Mouse (Mus musculus) cerebellum, postnatal 36 days (tissue): ENCODE data around the gene Ephb2.

Experiments
- DNase-seq, 2 experiments: peaks; one replicate each; pipeline ENCODE4 v3.0.0; 2021 to 2022; ENCODE audit warnings: mixed read lengths in 2 of 2

The Ephb2 gene

DNA sequence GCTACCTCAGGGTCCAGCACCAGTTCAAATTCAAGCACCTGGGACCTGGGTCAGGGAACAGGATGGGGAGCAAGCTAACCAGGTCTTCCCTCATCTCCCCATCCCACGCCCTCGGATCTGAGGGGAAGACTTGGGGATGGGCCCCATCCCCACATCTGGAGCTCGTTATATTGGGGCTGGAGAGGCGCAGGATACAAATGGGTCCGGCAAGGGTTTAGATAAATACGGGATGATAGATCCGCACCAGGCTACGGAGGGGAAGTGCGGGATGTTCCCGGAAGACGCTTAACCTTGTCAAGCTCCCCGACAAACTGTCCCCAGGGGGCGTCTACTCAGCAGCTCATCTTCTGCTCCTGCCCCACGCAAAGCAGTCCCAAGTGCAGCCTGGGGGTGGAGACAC is 35.4 kb downstream of the Ephb2 start:
- DNase-seq, result no peak

DNA sequence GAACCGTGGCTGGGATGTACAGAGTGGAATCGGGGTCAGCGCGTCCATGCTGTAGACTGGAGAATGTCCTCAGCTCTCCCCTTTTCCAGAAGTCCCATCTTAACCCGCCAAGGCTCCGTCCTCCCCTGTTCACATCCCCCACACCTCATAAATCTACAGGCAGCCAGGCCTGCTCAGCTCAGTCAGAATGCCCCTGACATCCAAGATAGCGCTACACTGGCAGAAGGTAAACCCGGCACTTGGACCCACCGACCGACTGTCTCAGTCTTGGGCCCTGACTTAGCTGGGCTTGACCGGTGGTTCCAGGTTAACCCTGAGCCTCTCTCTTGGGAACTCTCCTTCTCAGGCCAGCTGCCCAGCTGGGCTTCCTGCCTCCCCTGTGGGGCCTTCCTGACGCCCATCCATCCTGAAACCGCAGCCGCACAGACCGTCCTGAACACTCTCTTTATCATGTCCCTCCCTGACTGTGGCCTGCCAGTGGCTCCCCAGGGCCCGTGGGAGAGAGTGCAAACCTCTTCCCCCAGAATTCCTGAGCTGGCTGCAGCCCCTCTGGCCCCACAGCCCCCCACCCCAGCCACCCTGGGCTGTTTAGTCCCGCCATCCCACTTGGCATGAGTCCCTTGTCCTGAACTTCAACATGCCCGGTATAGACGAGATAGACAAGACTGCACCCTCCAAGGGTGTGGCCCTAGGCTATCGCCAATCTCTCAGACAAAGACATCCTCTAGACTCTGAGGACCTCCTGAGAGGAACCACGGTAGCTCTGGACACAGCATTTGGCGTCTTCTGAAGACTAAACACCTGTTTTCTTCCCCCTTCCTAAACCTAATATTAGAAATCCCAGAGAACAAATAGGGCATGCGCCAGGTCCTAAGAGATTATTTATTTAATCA is 37.9 kb downstream of the Ephb2 start:
- no peak for DNase-seq

DNA sequence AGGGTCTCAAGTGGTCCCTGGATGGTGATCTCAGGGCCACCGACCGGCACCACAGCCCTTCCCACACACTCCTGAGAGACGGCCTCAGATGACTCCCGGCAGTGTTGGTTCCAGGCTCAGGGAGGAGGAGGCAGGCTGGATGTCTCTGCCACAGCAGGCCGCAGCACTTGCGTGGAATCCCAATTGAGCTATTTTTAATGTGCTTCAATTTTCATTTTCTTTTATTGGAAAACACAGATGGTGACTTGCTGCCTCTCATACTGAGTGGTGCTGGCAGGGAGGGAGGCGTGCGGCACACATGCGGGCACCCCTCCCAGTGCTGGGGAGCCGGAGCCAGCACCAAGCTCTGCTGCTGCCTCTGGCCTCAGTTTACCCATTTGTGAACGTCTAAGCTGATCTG is 42.5 kb downstream of the Ephb2 start:
- peak; percentile 52 to 53 for DNase-seq

DNA sequence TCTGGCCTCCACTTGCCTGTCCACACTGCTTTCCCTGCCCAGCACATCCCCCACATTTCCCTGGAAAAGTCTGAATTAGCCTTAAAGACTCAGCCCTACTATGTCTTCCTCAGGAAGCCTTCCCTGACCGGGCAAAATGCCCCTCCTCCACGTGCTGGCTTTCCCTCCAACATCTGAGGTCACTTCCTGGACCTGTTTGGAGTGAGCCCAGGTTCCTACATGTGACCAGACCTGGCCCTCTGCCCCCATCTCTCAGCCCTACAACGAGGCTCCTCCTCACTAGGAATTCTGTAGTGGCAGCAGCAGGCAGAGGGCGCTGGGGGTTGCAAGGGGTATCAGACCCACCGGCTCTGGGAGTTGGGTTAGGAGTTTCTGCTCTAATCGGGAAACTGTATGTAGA is 46.0 kb downstream of the Ephb2 start:
- peak; percentile 59 to 72 for DNase-seq

DNA sequence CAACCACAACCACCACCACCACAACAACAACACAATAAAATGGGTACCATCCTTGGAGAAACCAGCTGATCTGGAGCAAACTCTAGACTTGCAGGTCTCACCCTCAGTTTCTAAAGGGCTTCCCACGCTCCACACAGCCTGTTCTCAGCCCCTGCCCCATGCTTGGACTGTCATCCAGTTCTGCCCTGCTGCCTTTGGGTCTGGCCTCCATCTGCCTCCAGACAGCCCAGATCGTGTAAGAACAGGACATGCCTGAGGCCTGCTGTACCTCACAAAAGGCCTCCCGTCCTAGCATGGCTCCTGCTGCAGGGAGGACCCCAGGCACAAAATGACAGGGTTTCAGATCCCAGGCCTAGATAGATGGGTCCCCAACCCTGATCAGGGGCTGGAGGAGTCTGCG is 48.4 kb downstream of the Ephb2 start:
- DNase-seq, result no peak

DNA sequence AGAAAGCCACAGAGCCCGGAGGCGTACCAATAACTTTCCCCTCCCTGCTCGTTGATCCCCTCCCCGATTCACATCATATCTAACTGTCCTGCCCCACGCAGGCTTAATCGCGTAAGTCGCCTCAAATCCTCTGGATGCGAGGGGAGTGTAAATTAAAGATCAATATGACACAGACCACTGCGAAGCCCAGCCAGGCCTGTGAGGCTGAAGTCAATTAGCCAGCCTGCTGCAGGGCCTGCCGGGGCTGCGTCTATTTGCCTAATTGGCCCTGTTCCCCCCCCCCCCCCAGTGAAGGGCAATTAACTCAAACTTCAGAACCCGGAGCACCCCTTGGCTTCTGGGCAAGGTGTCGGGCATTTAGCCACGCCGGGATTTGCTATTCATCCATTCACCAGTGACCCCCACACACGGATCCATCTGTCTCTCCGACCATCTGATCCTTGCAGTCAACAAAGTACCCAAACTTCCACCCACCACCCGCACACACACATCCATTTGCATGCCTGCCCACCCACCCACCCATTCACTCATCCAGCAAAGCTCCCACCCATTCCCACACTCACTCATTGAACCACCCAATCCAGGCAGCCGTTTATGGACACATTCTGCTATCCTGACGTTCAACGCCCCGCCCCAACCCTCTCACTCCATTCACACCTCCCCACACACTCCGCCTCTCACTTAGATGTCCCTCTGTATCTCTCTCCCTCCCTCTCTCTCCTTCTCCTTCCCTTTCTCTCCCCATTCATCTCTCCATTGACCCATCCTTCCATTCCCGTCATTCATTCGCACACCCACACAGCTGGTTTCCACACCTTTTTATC is 49.1 kb downstream of the Ephb2 start:
- DNase-seq, result no peak

DNA sequence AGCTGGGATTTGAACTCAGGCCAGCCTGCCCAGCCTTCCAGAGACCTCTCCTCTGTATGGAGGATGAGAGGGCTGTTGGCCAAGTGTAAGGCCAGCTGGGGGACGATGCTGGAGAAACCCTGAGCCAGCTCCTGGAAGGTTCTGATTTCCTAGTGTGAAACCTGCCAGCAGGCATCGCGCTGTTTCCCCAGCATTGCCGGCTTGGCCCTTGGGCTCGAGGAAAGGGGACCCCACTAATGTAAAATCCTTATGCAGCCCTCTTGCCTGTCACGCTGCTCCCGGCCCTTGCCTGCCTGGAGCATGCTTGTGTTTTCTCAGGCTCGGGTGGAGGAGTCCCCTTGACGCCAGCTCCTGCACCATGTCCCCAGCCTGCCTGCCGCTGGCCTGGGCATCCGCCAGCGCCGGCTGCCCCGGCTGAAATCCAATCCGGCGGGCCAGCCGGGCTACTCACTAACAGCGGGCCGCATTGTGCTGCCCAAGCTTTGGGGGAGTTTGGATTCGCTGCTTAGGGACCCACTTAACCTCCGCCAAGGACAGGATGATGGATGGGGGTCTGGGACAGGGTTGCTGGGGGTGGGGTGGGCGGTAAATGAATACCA is 52.1 kb downstream of the Ephb2 start:
- DNase-seq, result no peak

DNA sequence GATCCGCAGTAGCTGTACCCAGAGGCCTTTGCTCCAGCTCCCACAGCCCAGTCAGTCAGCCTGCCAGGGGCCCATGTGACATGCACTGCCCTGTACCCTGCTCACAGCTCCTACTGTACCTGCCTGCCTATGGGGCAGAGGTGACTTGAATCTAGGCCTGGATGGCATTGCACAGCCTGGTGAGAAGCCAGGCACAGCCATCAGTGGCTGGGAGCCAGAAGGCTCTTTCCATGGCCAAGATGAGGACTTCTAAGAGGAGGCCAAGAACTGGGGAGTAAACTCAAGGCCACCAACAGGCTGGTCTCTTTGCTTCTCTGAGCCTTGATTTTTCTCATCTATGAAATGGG is 53.2 kb downstream of the Ephb2 start:
- DNase-seq, result peak; percentile 48 to 57

DNA sequence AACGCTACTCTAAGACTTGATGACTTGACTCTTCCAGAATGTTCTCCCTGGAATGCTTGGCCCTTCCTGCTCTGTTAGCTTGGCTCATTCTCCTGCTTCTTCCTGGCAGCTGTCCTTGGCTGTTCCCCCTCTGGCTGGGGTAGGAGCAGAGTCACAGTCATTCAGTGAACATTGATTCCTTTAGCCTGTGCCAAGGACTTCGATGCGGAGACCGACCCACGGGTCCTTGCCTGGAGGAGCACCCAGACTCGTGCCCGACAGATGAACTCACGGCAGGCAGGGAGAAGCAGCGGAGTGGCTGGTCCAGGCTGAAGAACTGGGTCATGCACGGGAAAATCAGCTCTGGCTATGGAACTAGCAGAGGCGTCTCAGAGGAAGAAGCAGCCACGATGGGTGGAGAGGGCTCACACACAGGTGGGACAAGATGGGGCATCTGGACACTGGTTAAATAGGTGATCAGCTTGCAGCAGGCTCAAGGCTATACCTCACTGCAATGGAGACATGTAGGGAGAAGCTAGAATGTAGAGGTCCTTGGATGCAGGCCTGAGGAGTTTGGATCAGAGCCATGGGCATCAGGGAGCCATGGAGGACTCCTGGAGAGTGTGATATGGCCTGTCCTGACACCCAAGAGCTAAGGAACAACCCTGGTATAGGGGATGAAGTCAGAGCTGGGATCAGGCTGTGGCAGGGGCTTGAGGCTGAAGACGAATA is 53.8 kb downstream of the Ephb2 start:
- peak; percentile 42 to 51 for DNase-seq

DNA sequence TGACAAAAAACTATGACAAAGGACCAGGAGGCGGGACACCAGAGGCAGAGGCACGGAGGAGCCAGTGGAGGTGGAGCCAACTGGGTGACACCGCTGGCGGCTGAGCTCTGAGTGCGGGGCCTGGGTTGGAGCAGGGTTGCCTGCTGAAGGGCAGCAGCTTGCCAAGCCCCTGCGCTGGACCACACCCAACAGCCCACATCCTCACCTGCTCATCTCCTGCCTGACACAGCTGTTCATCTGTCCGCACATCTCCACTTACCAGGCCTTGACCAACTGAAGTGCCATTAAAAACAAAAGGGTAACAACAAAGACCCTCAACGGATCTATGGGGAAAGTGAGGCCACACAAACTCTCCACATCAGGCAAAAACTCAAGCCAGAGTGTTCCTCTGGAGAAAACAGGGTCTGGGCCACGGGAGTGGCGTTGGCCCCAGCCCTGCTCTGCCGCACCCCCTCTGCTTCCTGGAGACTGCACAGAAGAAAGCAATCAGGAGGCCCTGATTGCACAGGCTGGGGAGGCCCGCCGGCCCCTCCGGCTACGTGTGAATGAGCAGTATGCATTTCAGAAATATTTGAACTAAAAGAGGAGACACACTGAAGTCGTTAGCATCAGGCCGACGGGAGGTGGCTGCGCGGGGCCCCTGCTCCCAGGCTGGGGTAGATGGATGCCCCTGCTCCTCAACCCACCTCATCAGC is 55.4 kb downstream of the Ephb2 start:
- no peak for DNase-seq

DNA sequence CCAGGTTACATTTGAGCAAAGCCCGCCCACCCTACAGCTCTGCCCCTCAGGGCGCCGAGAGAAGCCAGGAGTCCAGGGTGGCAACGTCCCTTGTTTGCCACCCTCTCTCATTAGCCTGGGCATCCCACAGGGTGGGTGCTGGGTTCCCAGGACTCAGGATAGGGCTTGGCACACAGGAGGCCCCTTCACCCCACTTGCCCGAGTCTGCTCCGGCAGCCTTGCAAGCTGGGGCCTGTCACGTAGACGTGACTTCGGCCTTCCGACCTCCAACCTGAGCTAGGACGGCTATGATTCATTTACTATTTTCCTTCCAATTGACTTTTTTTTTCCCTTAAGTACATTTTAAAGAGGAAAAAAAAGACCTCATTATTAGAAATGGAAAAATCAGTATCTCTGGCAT is 56.6 kb downstream of the Ephb2 start:
- DNase-seq, result no peak

DNA sequence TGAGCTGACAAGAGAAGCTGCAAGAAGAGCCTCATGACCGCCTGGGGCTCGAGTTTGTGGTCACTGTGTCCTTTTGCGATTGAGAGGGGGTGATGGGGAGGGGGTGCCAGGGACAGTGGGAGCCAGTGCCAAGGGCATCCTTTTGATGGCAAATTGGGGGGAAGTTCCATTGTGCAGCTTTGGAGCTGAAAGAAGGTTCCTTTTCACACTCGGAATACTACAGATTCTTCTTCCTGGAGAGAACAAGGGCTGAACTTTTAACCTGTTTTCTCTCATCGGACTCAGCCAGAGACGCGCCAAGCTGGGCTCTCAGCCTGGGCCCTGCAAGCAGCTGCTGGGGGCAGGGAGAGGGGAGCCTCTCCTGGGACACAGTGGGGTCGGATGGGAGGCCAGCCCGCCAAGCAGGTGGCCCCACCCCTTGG is 59.3 kb downstream of the Ephb2 start:
- DNase-seq, result no peak

DNA sequence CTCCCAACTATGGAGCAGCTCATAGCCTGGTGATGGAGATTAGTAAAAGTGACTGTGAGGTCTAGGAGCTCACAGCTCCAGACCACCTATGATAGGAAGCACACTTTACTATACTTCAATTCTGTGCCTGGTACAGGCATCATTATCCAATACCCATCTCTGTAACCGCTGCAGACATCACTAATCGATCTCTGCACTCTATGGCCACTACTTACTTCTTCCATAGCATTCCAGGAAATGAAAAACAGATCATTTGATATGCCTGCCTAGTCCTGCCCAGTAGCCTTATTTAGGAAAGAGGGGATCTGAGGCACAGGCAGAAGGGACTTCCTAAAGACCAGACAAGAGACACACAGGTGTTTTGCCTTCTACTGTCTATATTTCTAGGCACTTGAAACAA is 59.9 kb downstream of the Ephb2 start:
- DNase-seq, result no peak

DNA sequence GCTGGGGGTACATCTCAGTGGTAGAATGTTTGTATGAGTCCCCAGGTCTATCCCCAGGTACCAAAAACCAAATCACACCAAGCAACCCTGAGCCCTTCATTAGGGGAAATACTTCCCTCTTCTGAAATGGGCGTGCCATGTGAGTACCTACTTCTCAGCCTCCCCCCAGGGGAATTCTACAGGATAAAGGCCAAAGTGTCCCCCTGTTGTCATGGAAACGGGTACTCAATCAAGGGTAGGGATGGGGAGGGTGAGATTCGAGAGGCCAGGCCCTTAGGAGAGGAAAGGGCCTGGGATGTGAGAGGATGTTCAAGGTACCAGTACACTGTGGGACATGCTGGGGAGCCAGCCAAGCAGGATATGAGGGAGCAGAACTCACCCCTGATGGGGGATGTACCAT is 61.6 kb downstream of the Ephb2 start:
- no peak for DNase-seq

DNA sequence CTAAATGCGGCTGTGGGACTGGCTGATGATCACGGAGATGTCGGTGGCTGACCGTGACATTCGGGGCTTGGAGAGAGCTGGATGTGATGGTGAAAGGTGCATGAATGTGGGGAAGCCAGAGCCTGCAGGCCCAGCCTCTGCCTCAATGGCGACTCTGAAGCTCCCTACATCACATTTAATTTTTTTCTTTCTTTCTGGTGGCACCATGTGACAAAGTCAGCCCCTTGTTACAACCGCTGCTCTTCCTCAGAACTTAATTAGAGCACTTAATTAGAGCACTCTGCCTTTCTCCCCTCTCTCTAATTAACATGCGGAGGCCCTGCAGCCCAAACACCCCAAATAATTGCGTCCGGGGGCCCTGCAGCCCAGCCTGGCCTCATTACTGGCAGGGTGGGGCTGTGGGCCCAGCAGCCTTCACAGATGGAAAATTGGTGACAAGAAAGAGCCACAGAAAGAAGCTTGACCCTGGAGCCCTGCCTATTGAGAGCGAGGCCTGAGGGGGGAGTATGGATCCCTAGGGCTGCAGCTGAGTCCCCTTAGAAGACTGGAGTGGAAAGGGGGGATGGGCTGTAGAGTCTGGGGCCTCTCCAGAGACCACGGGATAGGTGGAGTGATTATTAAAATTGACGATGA is 62.7 kb downstream of the Ephb2 start:
- no peak for DNase-seq

DNA sequence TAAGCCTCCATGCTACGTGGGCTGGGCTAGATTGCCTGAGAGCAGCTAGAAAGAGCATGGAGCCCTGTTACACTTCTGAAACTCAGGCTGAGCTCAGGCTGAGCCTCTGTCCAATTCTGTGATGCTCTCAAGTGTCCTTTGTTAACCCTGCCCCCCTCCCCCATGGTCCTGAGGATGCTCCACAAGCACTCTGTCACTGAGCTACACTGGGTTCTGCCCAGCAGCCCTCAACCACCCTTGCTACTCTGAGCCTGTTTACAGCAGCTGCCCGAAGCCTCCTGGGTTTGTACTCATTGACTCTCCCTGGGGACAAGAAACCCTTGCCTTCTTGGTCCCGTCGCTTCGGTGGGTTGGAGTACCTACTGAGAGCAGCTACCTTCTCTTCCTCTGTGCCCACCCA is 63.5 kb downstream of the Ephb2 start:
- no peak for DNase-seq

DNA sequence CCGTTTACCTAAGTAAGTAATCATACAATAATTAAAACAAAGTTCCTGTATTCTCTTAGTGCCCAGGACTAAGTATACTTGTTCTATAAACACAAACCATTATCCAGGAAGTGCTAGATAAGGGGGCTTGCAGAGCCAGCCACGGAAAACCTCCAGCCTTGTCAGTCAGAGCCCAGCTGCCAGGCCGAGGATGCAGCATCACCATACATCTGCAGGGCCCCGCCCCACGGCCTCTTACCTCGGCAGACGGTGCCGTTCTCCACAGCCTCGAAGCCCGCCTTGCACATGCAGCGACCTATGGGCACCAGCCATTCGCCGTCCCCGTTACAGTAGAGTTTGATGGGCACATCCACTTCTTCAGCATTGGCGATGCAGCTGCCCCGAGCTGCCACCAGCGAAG is 65.1 kb downstream of the Ephb2 start:
- DNase-seq, result no peak

DNA sequence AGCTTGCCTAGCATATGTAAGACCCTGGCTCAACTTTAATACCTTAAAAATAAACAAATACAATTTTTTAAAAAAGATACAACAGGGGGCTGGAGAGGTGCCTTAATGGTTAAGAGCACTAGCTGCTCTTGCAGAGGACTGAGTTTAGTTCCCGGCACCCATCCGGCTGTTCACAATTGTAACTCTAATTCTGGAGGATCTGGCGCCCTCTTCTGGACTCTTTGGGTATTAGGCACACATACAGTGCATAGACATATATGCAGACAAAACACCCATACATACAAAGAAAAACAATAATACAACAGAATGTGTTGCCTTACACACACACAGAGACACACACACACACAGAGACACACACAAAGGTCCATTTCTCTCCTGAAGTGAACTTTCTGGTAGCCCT is 67.3 kb downstream of the Ephb2 start:
- DNase-seq, result no peak

DNA sequence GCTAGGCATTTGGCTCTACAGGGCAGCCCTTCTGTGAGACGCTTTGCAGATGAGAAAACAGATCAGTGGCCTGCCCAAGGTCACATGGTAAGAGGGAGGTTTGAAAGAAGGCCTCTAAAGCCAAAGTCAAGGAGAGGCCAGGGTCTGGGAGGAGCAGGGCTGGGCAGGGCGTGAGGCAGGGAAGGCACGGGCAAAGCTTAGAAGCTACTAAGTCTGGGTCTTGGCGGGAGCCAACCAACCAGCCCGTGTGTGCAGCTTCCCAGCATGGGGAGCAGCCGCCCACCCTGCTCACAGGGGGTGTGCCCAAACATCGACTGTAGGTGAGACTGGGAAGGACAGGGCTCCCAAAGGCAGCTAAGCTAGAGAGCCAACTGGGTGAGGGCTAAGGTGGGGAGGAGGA is 70.7 kb downstream of the Ephb2 start:
- DNase-seq, result no peak

DNA sequence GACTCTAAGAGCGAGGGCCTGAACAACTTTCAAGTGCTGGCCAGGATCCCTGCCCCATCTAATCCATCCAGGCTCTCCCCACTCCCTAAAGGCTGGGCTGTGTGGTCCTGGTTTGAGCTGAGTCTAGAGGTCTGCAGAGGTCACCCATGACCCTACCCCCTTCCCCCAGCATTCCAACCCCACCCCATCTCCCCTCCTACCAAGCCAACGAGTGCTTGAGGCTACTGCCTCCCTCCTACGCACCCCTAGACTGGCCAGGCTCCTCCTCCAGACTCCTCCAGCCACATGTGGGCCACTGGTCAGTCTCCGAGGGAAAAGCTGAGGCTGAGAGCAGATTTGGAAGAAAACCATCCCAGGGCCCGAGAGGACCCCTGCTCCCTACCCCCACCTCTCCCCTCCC is 72.4 kb downstream of the Ephb2 start:
- no peak for DNase-seq

DNA sequence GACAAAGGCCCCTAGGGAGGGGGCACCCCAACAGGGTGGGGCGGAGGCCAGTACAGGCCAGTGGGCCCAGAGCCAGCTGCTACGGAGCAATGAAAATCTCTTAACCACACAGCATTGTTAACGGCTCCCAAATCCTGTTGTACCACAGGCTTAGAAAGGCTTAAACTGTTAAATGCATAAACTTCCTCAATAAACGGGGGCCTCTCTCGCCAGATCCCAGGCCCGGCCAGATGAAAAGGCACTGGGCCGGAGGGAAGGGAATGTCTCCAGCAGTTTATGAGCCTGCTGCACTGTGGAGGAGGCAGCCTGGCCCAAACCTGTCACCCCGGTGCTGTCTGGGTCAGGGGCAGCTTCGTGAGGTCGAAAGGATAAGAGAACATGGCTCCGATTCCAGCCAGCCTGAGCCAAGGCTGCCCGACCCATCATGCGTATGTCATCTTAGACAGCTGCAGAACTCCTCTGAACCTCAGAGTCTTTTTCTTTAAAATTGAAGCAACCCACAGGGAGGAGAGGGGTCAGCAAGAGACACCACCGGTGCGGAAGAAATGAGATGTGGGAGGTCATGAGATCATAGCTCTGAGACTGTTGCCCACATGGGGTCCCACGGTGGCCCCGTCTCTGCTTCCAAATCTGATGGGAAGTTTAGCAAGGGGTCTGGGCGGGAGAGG is 73.9 kb downstream of the Ephb2 start:
- no peak for DNase-seq
